Mouse (Mus musculus): Measurements from ENCODE around the gene Naif1.

Naif1 gene

DNA sequence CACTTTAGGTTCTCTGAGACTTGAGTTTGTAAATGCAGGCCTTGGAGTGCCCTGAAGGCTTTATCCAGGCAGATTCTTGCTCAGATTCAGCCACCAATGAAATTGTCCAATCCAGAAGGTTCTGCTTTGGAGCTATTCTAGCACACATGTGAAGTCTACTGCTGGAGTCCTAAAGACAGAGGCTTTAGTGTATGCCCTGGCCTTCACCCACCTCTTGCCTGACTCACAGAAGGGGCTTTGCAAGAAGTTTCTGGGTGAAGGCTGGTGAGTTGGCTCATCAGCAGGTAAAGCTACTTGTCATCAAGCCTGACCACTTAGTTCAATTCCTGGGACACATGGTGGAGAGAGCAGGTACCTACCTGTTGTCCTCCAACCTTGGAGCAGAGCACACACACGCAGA is 24.1 kb upstream of the Naif1 start:
- in situ Hi-C loops (cut with MboI, MseI): no loop called here

DNA sequence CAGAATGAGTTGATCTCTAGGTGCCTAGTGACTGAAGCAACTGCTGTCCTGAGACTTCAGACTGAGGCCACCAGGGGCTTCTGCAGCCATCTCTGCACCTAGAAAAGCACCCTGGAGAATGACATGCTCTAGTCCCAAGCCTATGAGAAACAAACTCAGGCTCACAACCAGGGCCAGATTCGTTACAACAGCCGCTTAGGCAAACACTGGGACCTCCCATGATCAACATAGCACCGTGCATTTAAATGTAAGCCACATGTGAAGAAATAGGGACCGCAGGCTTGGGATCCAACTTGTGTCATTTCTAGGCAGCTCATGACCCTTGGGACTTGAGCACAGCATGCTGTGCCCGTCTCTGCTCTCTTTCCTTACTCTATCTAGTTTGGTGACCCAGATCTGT is 22.5 kb upstream of the Naif1 start:
- in situ Hi-C loops (cut with MboI, MseI): no loop called here

GRCm38 (mm10) chr2:32428262-32428722 is 22.0 kb upstream of the Naif1 start:
- in situ Hi-C loops (cut with MboI, MseI): no loop called here

DNA sequence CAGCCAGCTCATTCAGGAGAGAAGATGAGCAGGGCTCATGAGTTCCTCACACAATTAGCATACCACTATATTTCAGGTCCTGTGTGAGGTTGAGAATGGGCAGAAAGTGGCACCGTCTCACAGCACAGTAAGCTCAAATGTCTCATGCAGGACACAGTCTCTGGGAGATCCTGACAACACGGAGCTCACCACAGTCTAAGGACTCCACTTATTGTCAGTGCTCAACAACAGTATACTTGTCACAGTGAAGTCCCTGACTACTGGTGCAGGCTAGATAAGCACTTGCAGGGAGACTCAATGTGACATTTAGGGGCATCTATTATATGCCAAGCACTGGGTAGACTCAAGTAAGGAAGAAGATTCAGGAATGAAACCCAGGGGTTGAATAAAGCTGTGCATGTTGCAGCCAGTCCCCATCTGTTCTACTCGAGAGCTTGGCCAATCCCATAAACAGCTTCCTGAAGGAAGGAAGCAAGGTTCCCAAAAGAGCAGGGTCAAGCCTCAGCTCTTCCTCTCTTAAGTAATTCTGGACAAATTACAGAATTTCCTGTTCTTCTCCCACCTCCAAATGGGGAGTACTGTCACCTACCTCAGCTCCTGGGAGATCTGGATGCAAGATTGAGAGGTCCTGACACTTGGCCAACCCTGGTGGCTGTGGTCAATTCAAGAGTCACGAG is 20.9 kb upstream of the Naif1 start:
- in situ Hi-C loops (cut with MboI, MseI): no loop called here

GRCm38 (mm10) chr2:32430701-32431676 is 19.3 kb upstream of the Naif1 start:
- in situ Hi-C loops (cut with MboI, MseI): no loop called here

- in situ Hi-C loops (cut with MboI, MseI): no loop called here
Measured at GRCm38 (mm10) chr2:32436686-32437372, 13.4 kb upstream of the Naif1 start.

- in situ Hi-C loops (cut with MboI, MseI): no loop called here
Measured at GRCm38 (mm10) chr2:32437612-32438166, 12.6 kb upstream of the Naif1 start.

DNA sequence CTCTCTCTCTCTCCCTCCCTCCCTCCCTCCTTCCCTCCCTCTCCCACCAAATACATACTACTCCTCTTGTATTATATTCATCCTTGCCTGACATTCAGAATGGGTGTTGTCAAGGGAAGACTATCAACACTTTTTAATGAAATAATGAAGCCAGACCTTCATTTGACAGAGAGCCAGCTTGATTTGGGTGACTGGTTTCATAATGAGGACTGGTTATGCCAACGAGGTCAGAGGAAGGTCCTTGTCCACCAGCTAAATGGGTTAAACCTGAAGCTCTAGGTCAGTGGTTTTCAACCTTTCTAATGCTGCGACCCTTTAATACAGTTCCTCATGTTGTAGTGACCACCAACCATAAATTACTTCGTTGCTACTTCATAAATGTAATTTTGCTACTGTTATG is 11.5 kb upstream of the Naif1 start:
- in situ Hi-C loops (cut with MboI, MseI): no loop called here

DNA sequence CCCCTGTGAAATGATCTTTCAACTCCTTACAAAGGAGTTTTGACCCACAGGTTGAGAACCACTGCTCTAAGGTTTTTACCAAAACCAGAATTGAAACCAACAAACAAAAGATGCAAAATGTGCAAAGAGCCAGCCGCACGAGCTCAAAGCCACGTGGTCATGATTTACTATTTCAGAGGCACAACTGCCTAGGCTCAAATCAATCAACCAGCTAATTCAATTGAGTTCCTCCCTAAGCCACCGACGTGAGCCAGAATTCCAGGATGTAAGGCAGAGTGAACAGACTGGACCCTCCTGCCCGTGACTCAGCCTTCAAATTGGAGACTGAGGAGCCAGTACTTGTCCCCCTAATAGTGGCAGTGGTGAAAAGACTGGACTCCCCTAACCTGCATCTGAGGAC is 11.1 kb upstream of the Naif1 start:
- in situ Hi-C loops (cut with MboI, MseI): no loop called here

DNA sequence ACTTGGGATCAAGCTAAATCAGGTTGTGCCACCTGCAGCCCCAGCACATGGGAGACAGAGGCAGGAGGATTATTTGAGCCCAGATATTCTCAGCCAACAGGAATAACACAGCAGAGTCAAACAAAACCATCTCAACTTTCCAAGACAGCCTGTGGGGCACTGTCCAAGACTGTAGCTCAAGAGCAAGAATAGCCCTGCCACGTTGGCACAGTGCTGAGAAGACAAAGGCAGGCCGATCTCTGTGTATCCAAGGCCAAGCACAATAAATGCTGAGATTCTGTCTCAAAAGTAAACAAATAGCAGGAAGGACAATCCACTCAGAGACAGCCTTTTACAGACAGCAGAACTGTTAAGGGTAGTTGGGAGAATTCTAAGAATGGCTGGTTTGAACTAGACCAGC is 10.1 kb upstream of the Naif1 start:
- in situ Hi-C loops (cut with MboI, MseI): no loop called here

- in situ Hi-C loops (cut with MboI, MseI): no loop called here
Measured at GRCm38 (mm10) chr2:32440632-32441031, 9.6 kb upstream of the Naif1 start.

GRCm38 (mm10) chr2:32441550-32441949 is 8.7 kb upstream of the Naif1 start:
- in situ Hi-C loops (cut with MboI, MseI): no loop called here

DNA sequence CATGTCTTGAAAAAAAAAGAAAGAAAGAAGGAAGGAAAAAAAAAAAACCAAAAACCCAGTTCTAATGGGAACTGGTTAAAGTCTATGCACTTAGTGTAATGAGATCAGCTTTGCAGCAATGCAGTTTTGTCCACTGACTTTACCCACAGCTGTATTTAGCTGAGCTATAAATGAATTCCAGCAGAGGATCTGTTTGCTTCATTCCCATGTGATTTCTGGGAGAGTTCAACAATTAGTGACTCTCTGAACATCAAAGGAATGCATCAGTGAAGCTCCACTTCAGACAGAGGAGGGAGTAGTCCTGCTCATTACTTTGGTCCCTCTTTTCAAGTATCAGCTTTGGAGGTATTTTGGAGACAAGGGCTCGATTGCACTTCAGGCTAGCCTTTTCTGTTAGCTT is 4.7 kb upstream of the Naif1 start:
- in situ Hi-C loops (cut with MboI, MseI): loop anchor here in 1 of 2 experiments (5.0 kb wide), 1 partner anchor 537 kb away; the partner anchor contains the start of gene Slc2a8

DNA sequence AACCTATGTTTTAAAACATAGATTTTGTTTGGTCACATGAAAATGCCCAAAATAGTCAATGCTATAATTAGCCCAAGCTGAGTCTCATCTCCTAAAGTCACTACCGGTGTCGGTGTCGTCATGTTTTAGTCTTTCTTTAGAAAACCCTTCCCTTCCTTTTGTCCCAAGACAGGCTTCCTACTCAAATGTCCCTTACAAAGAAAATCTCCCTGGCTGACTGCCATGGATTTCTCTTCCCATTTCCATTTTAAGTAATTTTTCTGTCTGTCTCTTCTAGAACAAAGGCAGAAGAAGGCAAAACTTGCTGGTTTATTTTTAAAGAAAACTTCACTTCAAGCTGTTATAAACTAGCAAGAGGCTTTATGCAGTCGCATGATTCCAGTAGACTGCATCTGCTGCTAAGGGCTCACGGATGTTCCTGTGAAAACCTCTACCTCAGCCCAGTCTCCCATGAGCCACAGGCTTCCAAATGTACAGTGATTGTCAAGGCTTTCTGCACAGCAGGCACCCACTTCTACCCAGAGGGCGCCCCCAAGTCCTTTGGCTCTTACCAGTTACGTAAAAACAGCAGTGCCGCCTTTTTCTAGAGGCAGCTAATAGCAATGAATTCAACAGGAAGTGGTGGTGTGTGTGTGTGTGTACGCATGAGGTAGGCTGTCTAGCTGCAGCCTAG is 2.9 kb upstream of the Naif1 start:
- in situ Hi-C loops (cut with MboI, MseI): loop anchor here in 1 of 2 experiments (5.0 kb wide), 1 partner anchor 535 kb away; the partner anchor contains the start of gene Slc2a8

DNA sequence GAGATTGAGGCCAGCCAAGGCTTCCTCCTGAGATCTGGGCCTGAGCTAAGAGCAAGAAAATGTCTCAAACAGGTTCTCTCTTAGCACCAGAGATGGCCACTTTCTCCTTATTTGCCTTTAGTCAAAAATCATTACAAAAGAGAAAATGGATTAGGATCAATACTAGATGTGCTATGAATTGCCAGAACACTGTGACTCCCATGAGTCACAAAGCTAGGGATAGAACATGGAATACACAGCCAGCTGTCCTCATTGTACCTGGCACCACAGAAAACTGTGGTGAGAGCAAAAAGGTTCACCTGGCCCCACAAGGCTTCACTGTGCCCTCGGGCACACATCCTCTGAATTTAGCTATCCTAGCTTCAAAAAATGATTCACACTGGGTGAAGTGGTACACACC is 1.8 kb upstream of the Naif1 start:
- in situ Hi-C loops (cut with MboI, MseI): loop anchor here in 1 of 2 experiments (5.0 kb wide), 1 partner anchor 534 kb away; the partner anchor contains the start of gene Slc2a8

DNA sequence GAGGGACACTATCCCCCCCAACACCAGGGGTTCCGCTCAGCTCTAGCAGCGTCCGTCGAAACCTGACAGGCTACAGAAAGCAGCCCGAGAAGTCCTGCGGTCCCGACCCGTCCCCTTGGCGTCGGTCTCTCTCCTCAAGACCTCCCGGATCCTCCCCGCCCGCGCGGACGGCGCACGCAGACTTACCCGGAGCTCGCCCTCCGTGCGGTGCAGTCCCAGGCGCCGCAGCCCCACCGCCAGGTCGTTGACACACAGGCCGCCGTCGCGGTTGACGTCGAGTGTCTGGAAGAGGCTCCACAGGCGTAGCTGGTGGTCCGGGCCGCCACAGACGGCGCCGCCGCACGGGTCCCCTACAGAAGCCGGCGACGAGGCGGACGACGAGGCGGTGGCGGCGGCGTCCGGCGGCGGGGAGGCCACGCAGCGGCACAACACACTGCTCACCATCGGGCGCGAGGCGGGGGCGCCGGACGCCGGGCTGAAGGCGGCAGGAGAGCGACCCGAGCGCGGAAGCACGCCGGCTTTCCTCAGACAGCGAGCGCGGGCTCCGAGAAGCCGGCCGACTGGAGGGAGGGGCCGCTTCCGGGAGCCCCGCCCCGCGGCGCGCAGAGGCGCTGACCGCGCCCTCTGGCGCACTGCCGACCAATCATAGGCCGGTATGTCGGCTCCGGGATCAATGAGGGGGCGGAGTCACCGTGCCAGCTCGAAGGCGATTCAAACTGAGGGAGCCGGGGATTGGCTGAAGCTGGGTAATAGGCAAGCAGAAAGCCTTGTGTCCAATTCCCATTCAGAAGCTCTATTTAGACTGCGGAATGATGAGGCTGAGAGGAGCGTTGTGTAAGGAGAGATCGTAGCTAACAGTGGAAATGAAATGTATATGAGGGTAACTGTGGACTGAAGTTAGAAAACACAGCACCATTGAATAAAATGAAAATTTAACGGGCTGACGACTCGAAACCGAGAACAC is 906 bp downstream of the Naif1 start, which contains the start of gene Slc25a25:
Gene Slc25a25, minus strand, starts transcription at position 565 of the 964 bp plus-strand sequence.
- in situ Hi-C loops (cut with MboI, MseI): no loop called here

- in situ Hi-C loops (cut with MboI, MseI): no loop called here
Measured at GRCm38 (mm10) chr2:32451870-32452372, 1.7 kb downstream of the Naif1 start.

GRCm38 (mm10) chr2:32452441-32452971 is 2.2 kb downstream of the Naif1 start:
- in situ Hi-C loops (cut with MboI, MseI): no loop called here

DNA sequence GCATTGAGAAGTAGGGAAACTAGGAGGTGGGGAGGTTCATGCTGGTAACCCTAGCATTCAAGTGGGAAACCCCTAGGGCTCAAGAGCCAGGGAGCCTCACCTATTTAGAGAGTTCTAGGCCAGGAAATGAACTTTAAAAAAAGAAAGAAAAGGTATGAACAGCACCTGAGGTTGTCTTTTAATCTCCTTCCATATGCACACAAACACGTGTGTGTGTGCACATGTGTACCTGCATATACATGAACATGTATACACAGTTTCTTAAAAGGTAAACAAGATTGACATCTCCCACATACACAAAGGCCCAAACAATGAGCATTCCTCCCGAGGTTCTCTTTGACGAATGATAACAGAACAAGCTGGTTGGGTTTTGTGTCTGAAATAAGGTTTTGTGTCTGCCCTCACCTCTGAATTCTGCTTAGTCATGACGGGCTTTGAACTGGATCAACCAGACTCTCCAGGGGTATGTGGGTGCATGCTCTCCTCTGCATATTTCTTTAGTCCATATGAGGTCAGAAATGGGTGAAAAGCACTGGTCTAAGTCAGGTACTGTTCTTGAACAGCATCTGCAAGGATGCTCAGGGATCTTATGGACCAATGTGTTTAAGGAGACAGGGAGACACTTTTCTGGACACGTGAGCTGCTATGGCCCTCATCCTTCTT is 3.5 kb downstream of the Naif1 start:
- in situ Hi-C loops (cut with MboI, MseI): no loop called here
